Mouse (Mus musculus) neural tube, embryonic 15.5 days (tissue): ENCODE results near the gene Slc38a10. TPM values are rescaled to one million over a fixed set of nuclear protein-coding genes. Genes with fewer than 3 reads are reported as not detected.

Source experiments
- ATAC-seq: fragments of 200-750 bp; cut with Nextera tagmentation; 2 replicates; pipeline ENCODE4 v1.8.0; 2017; ENCODE audit warnings: mild to moderate bottlenecking, moderate TSS enrichment, moderate library complexity; ENCODE audit not compliant: low FRiP score
- H3K27ac ChIP-seq: fragments of 300-500 bp; sonication (generic); replicated peaks from 2 replicates; pipeline ENCODE4 v1.5.1; 2015; ENCODE audit warnings: mild to moderate bottlenecking, inconsistent platforms
- H3K27me3 ChIP-seq: fragments of 300-500 bp; sonication (generic); replicated peaks from 2 replicates; pipeline ENCODE4 v1.6.1; 2015; ENCODE audit warnings: inconsistent platforms
- H3K36me3 ChIP-seq: fragments of 300-500 bp; sonication (generic); 2 replicates; pipeline ENCODE4 v1.6.1; 2015; ENCODE audit warnings: inconsistent platforms
- H3K4me1 ChIP-seq: fragments of 300-500 bp; sonication (generic); 2 replicates; pipeline ENCODE4 v1.6.1; 2015; ENCODE audit warnings: inconsistent platforms
- H3K4me2 ChIP-seq: fragments of 300-500 bp; sonication (generic); 2 replicates; pipeline ENCODE4 v1.6.1; 2015; ENCODE audit warnings: inconsistent platforms, mild to moderate bottlenecking, moderate library complexity
- H3K4me3 ChIP-seq: fragments of 300-500 bp; sonication (generic); replicated peaks from 2 replicates; pipeline ENCODE4 v1.5.1; 2015; ENCODE audit warnings: mild to moderate bottlenecking, inconsistent platforms
- H3K9ac ChIP-seq: fragments of 300-500 bp; sonication (generic); replicated peaks from 2 replicates; pipeline ENCODE4 v1.6.1; 2015; ENCODE audit warnings: mild to moderate bottlenecking, inconsistent platforms
- H3K9me3 ChIP-seq: fragments of 300-500 bp; sonication (generic); replicated peaks from 2 replicates; pipeline ENCODE4 v1.6.1; 2016; ENCODE audit warnings: inconsistent platforms
- WGBS: fragments of 180-500 bp; shearing (Covaris S2); methylation state at CpG from one replicate; pipeline ENCODE4 v1.1.7; 2015; ENCODE audit warnings: mixed read lengths; 5-methylcytosine and 5-hydroxymethylcytosine counted together
- microRNA-seq: library from miRNA; unstranded; fragments of <30 nt; microRNA quantifications from one replicate; pipeline ENCODE4, GENCODE M21; 2017
- polyA plus RNA-seq: library from polyadenylated mRNA; unstranded; fragments of >200 nt; fragmentation: Nextera tagmentation; extraction: Ambion mirVana; gene quantifications from 2 replicates; pipeline ENCODE4 v1.2.1, GENCODE M21; 2015

The Slc38a10 gene
- polyA plus RNA-seq, 1 experiment from 2014 or later = 107 TPM

- WGBS = 84% methylated on average over 11 of the region's 13 CpGs
- no peak overlapping the region for H3K27ac ChIP-seq
- H3K27me3 ChIP-seq = no peaks in the 10 kb centered on the region
- no peaks in the 10 kb centered on the region for H3K9me3 ChIP-seq
- H3K4me2 ChIP-seq = no peak overlapping the region
- no peak overlapping the region for H3K4me3 ChIP-seq
- no peak overlapping the region for H3K9ac ChIP-seq
- ATAC-seq = no peak
- H3K36me3 ChIP-seq = peaks cover 29% of the 10 kb centered on the region
- 0 out of 2 replicates have a peak, but pooled peaks cover under 1% of the 10 kb centered on the region for H3K4me1 ChIP-seq
Observed at GRCm38 (mm10) chr11:120064006-120064667, 87.0 kb downstream of the Slc38a10 start.

- Histone ChIP-seq H3K27me3 (no peaks in the 10 kb centered on the region), H3K27ac (no peak overlapping the region), H3K9me3 (no peaks in the 10 kb centered on the region), H3K4me3 (no peak overlapping the region), H3K4me2 (no peak overlapping the region), H3K36me3 (peaks cover 27% of the 10 kb centered on the region), H3K4me1 (no peaks in the 10 kb centered on the region), H3K9ac (no peak overlapping the region)
- ATAC-seq = no peak
- WGBS = 88% methylated on average over 5 of the region's 5 CpGs
Observed at GRCm38 (mm10) chr11:120063326-120063725, 87.8 kb downstream of the Slc38a10 start.

- 79% methylated on average over 8 of the region's 8 CpGs for WGBS
- Histone ChIP-seq H3K4me2 (no peak overlapping the region), H3K27ac (no peak overlapping the region), H3K36me3 (peaks cover 11% of the 10 kb centered on the region), H3K9me3 (no peaks in the 10 kb centered on the region), H3K27me3 (no peaks in the 10 kb centered on the region), H3K9ac (no peak overlapping the region), H3K4me1 (no peaks in the 10 kb centered on the region), H3K4me3 (no peak overlapping the region)
- no peak for ATAC-seq
Observed at GRCm38 (mm10) chr11:120060634-120061033, 90.5 kb downstream of the Slc38a10 start.

GRCm38 (mm10) chr11:120055953-120056732, 95.0 kb downstream of the Slc38a10 start:
- no peaks in the 10 kb centered on the region for H3K36me3 ChIP-seq
- ATAC-seq = no peak
- peaks cover 10% of the 10 kb centered on the region for H3K4me1 ChIP-seq
- H3K9me3 ChIP-seq = no peaks in the 10 kb centered on the region
- no peak overlapping the region for H3K4me2 ChIP-seq
- no peak overlapping the region for H3K27ac ChIP-seq
- H3K4me3 ChIP-seq = no peak overlapping the region
- no peaks in the 10 kb centered on the region for H3K27me3 ChIP-seq
- 85% methylated on average over 12 of the region's 12 CpGs for WGBS
- no peak overlapping the region for H3K9ac ChIP-seq

Small RNAs within 50 kb of the gene (microRNA-seq; reads per million reads assigned to microRNA genes)
- gene Gm25948 = not detected

Other genes with a start within 250 kb of the Slc38a10 start
- gene Chmp6, start 237.9 kb downstream of the Slc38a10 start, polyA plus RNA-seq = 99.0 and 105 TPM in 2 replicates
- gene Baiap2, start 208.6 kb downstream of the Slc38a10 start, polyA plus RNA-seq = 16.6 and 20.5 TPM in 2 replicates
- gene Aatk, start 104.2 kb downstream of the Slc38a10 start, polyA plus RNA-seq = 38.2 and 46.2 TPM in 2 replicates
- gene Cep131, start 64.5 kb downstream of the Slc38a10 start, polyA plus RNA-seq = 26.0 and 27.2 TPM in 2 replicates
- 22.3 and 23.9 TPM in 2 replicates for gene Tepsin, start 52.6 kb downstream of the Slc38a10 start, polyA plus RNA-seq
- 49.4 and 64.3 TPM in 2 replicates for gene Ndufaf8, start 52.4 kb downstream of the Slc38a10 start, polyA plus RNA-seq
- 8.7 and 10.4 TPM in 2 replicates for gene Bahcc1, start 81.6 kb upstream of the Slc38a10 start, polyA plus RNA-seq
- gene Actg1, start 197.2 kb upstream of the Slc38a10 start, polyA plus RNA-seq = 3,602 and 3,776 TPM in 2 replicates
- 0.64 and 1.4 TPM in 2 replicates for gene Fscn2, start 210.2 kb upstream of the Slc38a10 start, polyA plus RNA-seq
- gene Faap100, start 227.4 kb upstream of the Slc38a10 start, polyA plus RNA-seq = 71.6 and 81.5 TPM in 2 replicates